ENCODE assay signal across 7 mouse cellular contexts in the genomic region with DNA sequence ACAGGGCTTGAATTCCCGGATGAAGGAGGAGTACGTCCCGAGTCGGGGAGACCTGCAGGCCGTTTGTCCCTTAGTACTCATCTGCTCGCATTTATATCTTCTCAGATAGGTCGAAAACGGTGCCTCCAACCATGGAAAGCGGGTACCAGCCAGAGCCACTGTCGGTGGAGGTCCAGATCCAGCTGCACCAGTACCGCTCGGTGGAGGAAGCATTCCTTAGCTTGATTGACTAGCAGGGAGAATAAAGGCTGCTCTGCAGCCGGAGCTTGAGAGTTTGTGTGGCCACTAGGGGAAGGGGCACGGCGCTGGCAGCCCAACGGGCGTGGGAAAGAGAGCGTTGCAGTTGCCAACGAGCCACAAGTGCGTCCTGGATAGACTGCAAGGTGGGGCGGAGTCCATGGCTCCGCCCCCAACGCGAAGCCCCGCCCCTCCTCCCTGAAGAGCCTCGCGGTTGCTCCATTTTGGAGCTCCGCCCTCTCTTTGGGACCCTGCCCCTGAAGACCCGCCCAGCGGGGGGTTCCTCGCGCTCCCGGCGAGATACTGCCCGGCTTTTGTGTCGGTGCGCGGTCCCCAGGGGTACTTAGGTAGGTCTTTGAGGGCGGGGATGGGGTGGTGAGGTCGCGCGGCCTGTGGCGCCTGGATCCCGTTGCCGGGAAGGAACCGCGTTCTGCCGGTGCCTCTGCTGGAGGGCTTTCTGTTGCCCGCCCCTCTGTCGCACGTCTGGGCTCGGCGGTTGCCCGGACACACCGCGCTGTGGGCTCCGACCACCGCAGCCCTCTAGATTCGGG. TPM values are rescaled to one million over a fixed set of nuclear protein-coding genes. Genes with fewer than 3 reads are reported as not detected.
A peak's percentile ranks its signal among the peaks of the same experiment; 100 is the strongest.
DNase-seq lines count a peak whose midpoint lies in the region; TF ChIP-seq lines count a peak whose summit lies in the region.

No protein-coding gene starts in this region.

- no peaks in the 10 kb centered on the region for H3K9me3 ChIP-seq in midbrain, embryonic 10.5 days (replicated peaks)

- no peak for TF ChIP-seq POLR2A in cortical plate, adult 2 months (IDR thresholded peaks at IDR 0.05; ENCODE audit: extremely low read depth, insufficient read depth, low read length)

- H3K36me3 ChIP-seq in midbrain, embryonic 10.5 days = peaks cover 29% of the 10 kb centered on the region

- peak overlapping the region; percentile 26 for H3K4me3 ChIP-seq in cortical plate, adult 2 months (ENCODE audit: insufficient read depth, low read length)
- peak overlapping the region; percentile 68 for H3K4me3 ChIP-seq in midbrain, embryonic 10.5 days

- H3K27me3 ChIP-seq in midbrain, embryonic 10.5 days (ENCODE audit: low read depth, poor library complexity, severe bottlenecking) = peaks cover 39% of the 10 kb centered on the region

- peaks cover 3% of the 10 kb centered on the region; the same call in 1 of the 2 replicates for H3K4me1 ChIP-seq in cortical plate, adult 2 months (ENCODE audit: control insufficient read depth, insufficient read depth, low read length)
- peaks cover 29% of the 10 kb centered on the region for H3K4me1 ChIP-seq in midbrain, embryonic 10.5 days

- WGBS in midbrain, embryonic 10.5 days = 1% methylated on average over 59 of the region's 59 CpGs

- intact Hi-C loops in left cerebral cortex, postnatal 25 days (cut with DNase I) = no loop called here

- H3K27ac ChIP-seq in cortical plate, adult 2 months (ENCODE audit: insufficient read depth, low read length) = no peak overlapping the region
- peak overlapping the region; percentile 84 for H3K27ac ChIP-seq in midbrain, embryonic 10.5 days (replicated peaks)

- peak; percentile 72 to 79 for DNase-seq in adrenal gland, adult 18-20 months (ENCODE audit: low spot score in 2 of 2)
- peak; percentile 59 to 61 for DNase-seq in gastrocnemius, adult 8-10 months (ENCODE audit: low spot score in 2 of 2)
- peak; percentile 93 for DNase-seq in induced T-regulatory cell, adult 2 months (ENCODE audit: low read depth)
- DNase-seq in left cerebral cortex, postnatal 25 days (ENCODE audit: low spot score in 2 of 2) = peak; percentile 69 to 79
- DNase-seq in midbrain, embryonic 10.5 days (ENCODE audit: low spot score) = peak; percentile 92
- peak; percentile 60 for DNase-seq in skeletal muscle tissue, adult 2 months (ENCODE audit: low read depth, low spot score)

- no peak for TF ChIP-seq CTCF in cortical plate, adult 2 months (IDR thresholded peaks at IDR 0.05; ENCODE audit: extremely low read depth, insufficient read depth, low read length)

RNA-seq across cellular contexts. Expression of a gene that starts 2.1 kb away (rescaled TPM):
- total RNA-seq in adrenal gland, adult 18-20 months (2021) = under 1 TPM; 0.35 to 0.36 TPM
- 1.3 and 1.4 TPM in 2 replicates for polyA plus RNA-seq in cortical plate, adult 2 months (2012; rRNA removed)
- total RNA-seq in gastrocnemius, adult 8-10 months (2022) = not detected
- 1 to 10 TPM; 1.1 TPM for total RNA-seq in left cerebral cortex, postnatal 25 days (2021)
- polyA plus RNA-seq in midbrain, embryonic 10.5 days (2016; fragmentation: Nextera tagmentation; extraction: Ambion mirVana) = 0.83 and 2.1 TPM in 2 replicates

RNA-seq across cellular contexts. Expression of a gene that starts 15.8 kb away (rescaled TPM):
- total RNA-seq in adrenal gland, adult 18-20 months (2021) = 10 to 100 TPM; 73.5 to 83.4 TPM
- 78.2 and 81.8 TPM in 2 replicates for polyA plus RNA-seq in cortical plate, adult 2 months (2012; rRNA removed)
- total RNA-seq in gastrocnemius, adult 8-10 months (2022) = 10 to 100 TPM; 37.0 to 44.9 (median 41.6) TPM
- total RNA-seq in left cerebral cortex, postnatal 25 days (2021) = 10 to 100 TPM; 29.9 to 32.4 TPM
- polyA plus RNA-seq in midbrain, embryonic 10.5 days (2016; fragmentation: Nextera tagmentation; extraction: Ambion mirVana) = 157 and 166 TPM in 2 replicates

RNA-seq across cellular contexts. Expression of a gene that starts 17.2 kb away (rescaled TPM):
- total RNA-seq in adrenal gland, adult 18-20 months (2021) = 10 to 100 TPM in 1 of 2 experiments, 1 to 10 TPM in 1; 4.3 to 11.6 TPM
- 8.3 and 8.5 TPM in 2 replicates for polyA plus RNA-seq in cortical plate, adult 2 months (2012; rRNA removed)
- not detected for total RNA-seq in gastrocnemius, adult 8-10 months (2022)
- total RNA-seq in left cerebral cortex, postnatal 25 days (2021) = 1 to 10 TPM; 2.5 to 5.7 TPM
- polyA plus RNA-seq in midbrain, embryonic 10.5 days (2016; fragmentation: Nextera tagmentation; extraction: Ambion mirVana) = not detected in 2 replicates

RNA-seq across cellular contexts. Expression of a gene that starts 18.8 kb away (rescaled TPM):
- not detected for total RNA-seq in adrenal gland, adult 18-20 months (2021)
- not detected in 2 replicates for polyA plus RNA-seq in cortical plate, adult 2 months (2012; rRNA removed)
- not detected for total RNA-seq in gastrocnemius, adult 8-10 months (2022)
- total RNA-seq in left cerebral cortex, postnatal 25 days (2021) = not detected
- not detected in 2 replicates for polyA plus RNA-seq in midbrain, embryonic 10.5 days (2016; fragmentation: Nextera tagmentation; extraction: Ambion mirVana)

RNA-seq across cellular contexts. Expression of a gene that starts 19.0 kb away (rescaled TPM):
- not detected for total RNA-seq in adrenal gland, adult 18-20 months (2021)
- polyA plus RNA-seq in cortical plate, adult 2 months (2012; rRNA removed) = 1.1 TPM in 2 replicates
- total RNA-seq in gastrocnemius, adult 8-10 months (2022) = not detected
- under 1 TPM; 0.34 to 0.57 TPM for total RNA-seq in left cerebral cortex, postnatal 25 days (2021)
- not detected in 2 replicates for polyA plus RNA-seq in midbrain, embryonic 10.5 days (2016; fragmentation: Nextera tagmentation; extraction: Ambion mirVana)
